Mouse (Mus musculus) spleen, adult 10 weeks (tissue): ENCODE measurements around the gene Ccdc92. TPM values are rescaled to one million over a fixed set of nuclear protein-coding genes. Genes with fewer than 3 reads are reported as not detected.

Experiments used
- polyA plus RNA-seq: library from polyadenylated mRNA; stranded (reverse); fragments of 350-450 nt; fragmentation: Illumina TruSeq; extraction: RNeasy Lipid Tissue Mini Kit (QIAGEN cat#74804); gene quantifications from one replicate; pipeline ENCODE4 v1.2.3, GENCODE M21; 2015; ENCODE audit warnings: low replicate concordance; ENCODE audit not compliant: insufficient read depth

Gene Ccdc92
- polyA plus RNA-seq: 0.95 TPM

GRCm38 (mm10) chr5:124862013-124862866 lies at the start of gene Ccdc92, which contains the start of gene Zfp664:
TSS of gene Ccdc92 (minus strand) at chr5:124862424.
TSS of gene Zfp664 (plus strand) at chr5:124862691.

Other genes starting within 250 kb of the Ccdc92 start
- 47.7 TPM for gene Atp6v0a2, start 233.8 kb downstream of the Ccdc92 start, polyA plus RNA-seq
- 0.23 TPM for gene Dnah10, start 137.3 kb downstream of the Ccdc92 start, polyA plus RNA-seq
- 47.3 TPM for gene Zfp664, start 267 bp upstream of the Ccdc92 start, polyA plus RNA-seq
- not detected for gene Rflna, start 140.8 kb upstream of the Ccdc92 start, polyA plus RNA-seq